Mouse (Mus musculus): ENCODE measurements around the gene Nat10.

DNA sequence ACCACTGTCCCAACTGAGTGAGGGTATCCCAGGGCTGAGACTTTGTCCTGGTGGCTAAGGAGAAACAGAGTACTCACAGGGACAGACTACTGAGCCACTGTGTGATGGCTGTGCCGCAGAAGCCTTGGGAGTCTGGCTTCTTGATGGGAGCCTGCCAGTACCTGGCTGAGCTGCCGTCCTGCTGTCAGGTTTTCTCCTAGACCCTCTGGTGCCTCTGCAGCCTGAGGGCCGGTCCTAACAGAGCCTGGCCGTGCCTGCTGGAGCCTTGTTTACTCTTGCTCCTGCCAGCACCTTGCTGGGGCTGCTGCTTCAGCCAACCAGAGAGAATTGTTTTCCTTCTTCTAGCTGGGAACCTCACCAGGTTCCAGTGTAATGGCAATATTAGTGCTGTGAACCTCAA is 46.7 kb downstream of the Nat10 start:
- TF ChIP-seq POLR2A (IDR thresholded peaks at IDR 0.05; ENCODE audit: control insufficient read depth, extremely low read depth, insufficient read depth, low read length, poor library complexity): no peak
- no peak for TF ChIP-seq CTCF (IDR thresholded peaks at IDR 0.05; ENCODE audit: borderline replicate concordance, control insufficient read depth, extremely low read depth, insufficient read depth, low read length, poor library complexity)

Data from thymus, adult 2 months (tissue).